Mouse (Mus musculus): Measurements from ENCODE around the gene Rasal1.

Rasal1 gene

DNA sequence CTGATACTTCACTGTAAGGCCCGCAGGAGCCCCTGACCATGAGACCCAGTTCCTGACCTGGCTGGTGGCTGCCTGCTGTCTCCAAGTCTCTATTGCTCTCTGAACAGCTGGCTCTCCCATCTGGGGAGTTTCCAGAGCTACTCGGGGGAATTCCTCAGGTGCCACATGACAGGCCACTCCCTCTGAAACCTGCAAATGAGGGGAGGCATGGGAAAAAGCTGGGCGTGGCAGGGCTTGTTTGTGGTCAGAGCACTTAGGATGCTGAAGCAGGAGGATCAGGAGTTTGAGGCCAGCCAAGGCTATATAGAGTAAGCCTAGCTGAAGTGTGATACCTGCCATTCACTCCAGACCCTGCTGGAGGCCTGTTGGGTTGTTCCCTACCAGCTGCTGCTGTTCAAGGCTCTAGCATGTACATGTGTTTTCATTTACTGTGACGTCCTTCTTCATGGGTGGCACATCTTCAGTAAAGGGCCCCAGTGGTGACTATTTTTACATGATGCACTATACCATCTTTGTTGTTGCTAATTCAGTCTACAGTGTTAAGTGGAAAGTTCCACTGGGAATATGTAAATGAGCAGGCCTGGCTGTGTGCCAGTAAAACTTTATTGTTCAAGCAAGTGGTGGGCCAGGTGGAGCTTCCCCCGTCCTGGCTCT lies 26.3 kb upstream of the Rasal1 start:
- DNase-seq = no peak

- DNase-seq = no peak
Measured at GRCm38 (mm10) chr5:120624427-120624826, 24.2 kb upstream of the Rasal1 start.

- DNase-seq = peak; percentile 75
Measured at GRCm38 (mm10) chr5:120626399-120626798, 22.2 kb upstream of the Rasal1 start.

GRCm38 (mm10) chr5:120627515-120628300 lies 20.9 kb upstream of the Rasal1 start:
- DNase-seq = no peak

- no peak for DNase-seq
Measured at GRCm38 (mm10) chr5:120628624-120629023, 20.0 kb upstream of the Rasal1 start.

DNA sequence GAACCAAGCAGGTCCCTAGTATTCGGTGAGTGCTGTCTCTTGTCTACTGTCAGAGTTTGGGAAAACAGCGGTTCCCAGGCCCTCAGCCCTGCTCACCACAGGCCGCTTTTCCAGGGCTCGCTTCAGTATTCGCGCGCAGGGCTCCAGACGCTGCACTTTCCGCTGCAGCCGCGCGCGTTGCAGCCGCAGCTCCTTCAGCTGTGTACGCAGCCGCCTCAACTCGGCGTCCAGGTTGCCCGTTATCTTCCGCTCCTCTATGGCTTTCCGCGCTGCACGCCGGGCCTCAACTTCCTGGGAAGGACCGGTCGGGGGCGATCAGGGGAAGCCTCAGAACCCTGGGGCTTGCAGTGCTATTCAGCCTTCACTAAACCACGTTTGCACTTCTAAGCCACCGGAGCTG lies 17.5 kb upstream of the Rasal1 start:
- DNase-seq = peak; percentile 51

GRCm38 (mm10) chr5:120631892-120632291 lies 16.7 kb upstream of the Rasal1 start:
- DNase-seq = no peak

GRCm38 (mm10) chr5:120634131-120634530 lies 14.5 kb upstream of the Rasal1 start, which contains the start of gene Cfap73:
Gene Cfap73, minus strand, starts transcription at chr5:120634235.
- DNase-seq = no peak

DNA sequence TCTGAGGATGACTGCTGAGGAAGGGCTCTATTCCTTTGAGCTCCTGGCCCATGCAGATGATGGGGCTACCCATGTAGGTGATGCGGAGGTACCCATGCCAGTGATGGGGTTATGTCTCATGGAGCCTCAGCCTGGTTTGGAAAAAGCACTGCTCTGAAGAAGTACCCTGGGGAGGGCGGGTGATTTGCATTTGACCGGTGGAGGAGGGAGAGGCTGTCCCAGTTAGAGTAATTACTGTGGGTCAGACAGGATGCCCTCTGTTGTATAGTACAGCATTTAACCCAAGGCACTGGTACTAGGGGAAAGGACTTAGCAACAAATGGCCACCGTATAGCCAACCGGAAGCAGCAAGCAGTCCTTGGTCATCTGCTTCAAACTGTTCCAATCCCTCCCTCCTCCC lies 13.8 kb upstream of the Rasal1 start:
- DNase-seq = no peak

DNA sequence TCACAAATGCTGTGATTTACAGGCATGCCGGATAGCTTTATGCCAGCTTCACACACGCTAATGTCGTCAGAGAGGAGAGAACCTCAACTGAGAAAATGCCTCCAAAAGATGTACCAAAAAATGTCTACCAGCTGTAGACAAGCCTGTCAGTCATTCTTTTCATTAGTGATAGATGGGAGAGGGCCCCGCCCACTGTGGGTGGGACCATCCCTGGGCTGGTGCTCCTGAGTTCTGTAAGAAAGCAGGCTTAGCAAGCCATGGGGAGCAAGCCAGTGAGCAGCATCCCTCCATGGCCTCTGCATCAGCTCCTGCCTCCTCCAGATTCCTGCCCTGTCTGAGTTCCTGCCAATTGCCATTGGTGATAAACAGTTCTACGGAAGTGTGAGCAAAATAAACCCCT lies 13.0 kb upstream of the Rasal1 start:
- no peak for DNase-seq

DNA sequence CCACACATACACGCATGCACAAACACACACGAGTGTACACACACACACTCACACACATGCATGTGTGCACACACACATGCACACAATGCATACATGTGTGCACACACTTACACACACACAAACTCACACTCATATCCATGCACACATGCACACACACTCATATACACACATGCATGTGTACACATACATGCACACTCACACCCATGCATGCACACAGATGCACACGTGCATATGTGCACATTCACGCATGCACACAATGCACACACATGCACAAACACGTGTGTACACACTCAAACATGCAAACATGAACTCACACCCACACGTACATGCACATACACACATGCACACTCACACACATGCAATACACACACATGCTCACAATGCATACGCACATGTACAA lies 8.5 kb upstream of the Rasal1 start:
- no peak for DNase-seq

DNA sequence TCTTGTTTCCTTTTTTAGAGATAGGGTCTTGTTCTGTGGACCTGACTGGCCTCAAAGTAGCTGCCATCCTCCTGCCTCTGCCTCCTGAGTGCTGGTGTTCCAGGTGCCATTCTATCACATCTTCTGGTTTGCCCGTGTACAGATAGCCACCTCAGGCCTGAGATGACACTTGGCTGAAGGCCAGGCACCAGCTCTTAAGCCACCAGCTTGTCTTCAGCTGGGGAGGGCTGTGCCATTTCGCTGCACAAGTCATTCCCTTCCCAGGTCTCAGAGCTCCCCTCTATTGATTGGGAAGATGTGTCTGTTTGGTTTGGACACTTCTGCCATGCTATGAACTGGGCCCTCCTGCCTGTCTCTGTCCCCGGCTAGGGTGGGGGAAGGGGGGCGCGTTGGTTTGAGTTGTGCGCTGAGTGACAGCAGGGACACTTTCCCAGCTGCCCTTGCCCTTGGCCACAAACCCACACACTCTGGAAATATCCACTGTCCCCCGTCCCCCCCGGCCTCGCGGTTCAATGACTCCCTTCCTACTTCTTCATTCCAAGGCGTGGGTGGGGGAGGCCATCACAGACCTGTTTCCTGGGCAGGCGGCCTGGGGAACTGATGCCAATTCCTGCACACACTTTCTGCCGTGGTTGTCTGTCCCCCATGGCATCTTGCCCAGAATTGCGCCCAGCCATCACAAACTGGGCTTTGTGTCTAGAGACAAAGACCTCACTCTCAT lies 5.1 kb upstream of the Rasal1 start:
- DNase-seq = no peak

- no peak for DNase-seq
Measured at GRCm38 (mm10) chr5:120644227-120644626, 4.4 kb upstream of the Rasal1 start.

- DNase-seq = no peak
Measured at GRCm38 (mm10) chr5:120645851-120646250, 2.8 kb upstream of the Rasal1 start.

GRCm38 (mm10) chr5:120647361-120647760 lies 1.3 kb upstream of the Rasal1 start:
- DNase-seq = no peak

DNA sequence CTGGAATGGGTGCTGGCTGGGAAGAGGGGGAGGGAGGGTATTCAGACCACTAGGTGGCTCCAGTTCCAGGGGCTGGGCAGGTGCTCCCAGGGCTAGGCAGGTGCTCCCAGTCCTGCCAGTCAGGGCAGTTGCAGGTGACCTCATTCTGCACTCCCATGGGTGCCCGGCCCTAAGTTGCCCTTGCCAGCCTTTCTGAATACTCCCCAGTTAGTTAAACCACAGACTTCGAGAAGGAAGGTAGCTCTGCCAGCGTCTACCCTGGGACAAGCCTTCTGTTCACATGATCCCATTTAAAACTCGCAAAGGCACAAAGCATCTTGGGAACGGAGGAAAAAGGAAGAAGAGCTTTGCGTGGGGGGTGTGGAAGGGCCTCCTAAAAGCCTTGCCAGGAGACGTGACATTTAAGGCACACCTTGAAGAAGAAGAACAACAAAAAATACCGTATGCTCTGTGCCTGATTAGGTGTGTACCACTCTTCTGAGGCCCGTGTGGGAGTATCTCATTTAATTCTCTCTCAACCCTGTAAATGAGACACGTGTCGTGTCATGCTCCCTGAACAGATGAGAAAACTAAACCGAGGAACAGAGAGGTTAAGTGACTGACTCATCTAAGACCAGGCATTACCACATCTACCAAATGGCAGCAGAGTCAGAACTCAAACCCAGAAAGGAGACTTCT lies 659 bp upstream of the Rasal1 start:
- DNase-seq = no peak

- DNase-seq = peak; percentile 23
Measured at GRCm38 (mm10) chr5:120649374-120649933, 842 bp downstream of the Rasal1 start.

- no peak for DNase-seq
Measured at GRCm38 (mm10) chr5:120649938-120650337, 1.3 kb downstream of the Rasal1 start.

- DNase-seq = no peak
Measured at GRCm38 (mm10) chr5:120651230-120651629, 2.6 kb downstream of the Rasal1 start.

- DNase-seq = no peak
Measured at GRCm38 (mm10) chr5:120652915-120653701, 4.5 kb downstream of the Rasal1 start.

DNA sequence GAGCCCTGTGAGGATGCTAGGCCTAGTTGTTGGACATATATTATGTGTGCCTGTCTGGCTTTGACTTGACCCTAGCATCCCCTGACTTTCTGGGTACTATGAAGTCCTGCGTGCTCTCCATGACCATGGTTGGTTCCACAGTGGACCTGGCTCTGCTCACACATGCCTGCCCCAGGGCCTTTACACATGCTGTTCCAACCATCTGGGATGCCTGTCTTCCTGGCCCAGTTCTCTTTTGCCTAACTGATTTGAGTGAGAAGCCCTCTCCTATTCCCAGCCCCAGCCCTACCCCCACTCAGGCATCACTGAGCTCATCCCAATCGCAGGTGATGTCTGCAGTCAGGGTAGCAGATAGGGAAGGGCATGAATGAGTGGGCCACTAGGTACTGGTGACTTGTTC lies 5.3 kb downstream of the Rasal1 start:
- no peak for DNase-seq

DNA sequence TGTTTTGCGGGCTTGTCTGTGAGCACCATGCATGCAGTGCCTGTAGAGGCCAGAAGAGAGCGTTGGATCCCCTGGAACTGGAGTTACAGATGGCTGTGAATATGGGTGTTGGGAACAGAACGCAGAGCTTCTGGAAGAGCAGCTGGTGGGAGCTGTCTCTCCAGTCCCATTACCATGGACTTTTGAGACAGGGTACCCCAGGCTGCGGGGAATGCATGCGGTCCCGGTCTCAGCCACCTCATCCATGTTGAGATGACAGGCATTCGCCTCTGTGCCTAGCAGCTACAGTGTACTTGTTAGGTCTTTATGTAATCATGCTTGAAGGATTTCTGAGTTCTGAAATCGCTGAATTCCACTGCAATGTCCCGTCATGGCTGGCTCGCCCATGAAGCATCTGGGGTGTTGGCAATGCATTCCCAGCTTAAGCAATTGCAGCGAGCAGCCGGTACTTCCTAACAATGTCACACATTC lies 7.7 kb downstream of the Rasal1 start:
- DNase-seq = no peak
